Mouse (Mus musculus) thymus, adult 2 months (tissue): ENCODE measurements around the gene Fxyd5. TPM values are rescaled to one million over a fixed set of nuclear protein-coding genes. Genes with fewer than 3 reads are reported as not detected.

Experiments
- DNase-seq: peaks from one replicate; pipeline ENCODE4 v3.0.0; 2021
- H3K27ac ChIP-seq: fragments of 200-500 bp; 2 replicates; pipeline ENCODE4 v1.5.1; 2012; ENCODE audit warnings: low read length, control low read depth; ENCODE audit not compliant: control insufficient read depth, insufficient read depth
- H3K27me3 ChIP-seq: fragments of 200-500 bp; 2 replicates; pipeline ENCODE4 v1.6.1; 2012; ENCODE audit warnings: mild to moderate bottlenecking, low read length, moderate library complexity, mixed read lengths; ENCODE audit not compliant: control insufficient read depth, insufficient read depth
- H3K36me3 ChIP-seq: fragments of 200-500 bp; 2 replicates; pipeline ENCODE4 v1.6.1; 2012; ENCODE audit warnings: mild to moderate bottlenecking, low read length, moderate library complexity; ENCODE audit not compliant: control insufficient read depth, insufficient read depth
- H3K4me1 ChIP-seq: fragments of 200-500 bp; replicated peaks from 2 replicates; pipeline ENCODE4 v1.6.1; 2012; ENCODE audit warnings: low read length; ENCODE audit not compliant: control insufficient read depth, insufficient read depth
- H3K4me3 ChIP-seq: fragments of 200-500 bp; 2 replicates; pipeline ENCODE4 v1.5.1; 2012; ENCODE audit warnings: mild to moderate bottlenecking, low read length, control low read depth, moderate library complexity; ENCODE audit not compliant: control insufficient read depth, insufficient read depth
- CTCF ChIP-seq: fragments of 200-500 bp; IDR thresholded peaks from 2 replicates; pipeline ENCODE4 v1.5.1; 2012; ENCODE audit warnings: mild to moderate bottlenecking, control low read depth, low read length, moderate library complexity, borderline replicate concordance; ENCODE audit not compliant: control insufficient read depth, poor library complexity, insufficient read depth; ENCODE audit errors: extremely low read depth
- POLR2A ChIP-seq: fragments of 200-500 bp; IDR thresholded peaks from 2 replicates; pipeline ENCODE4 v1.6.1; 2012; ENCODE audit warnings: mild to moderate bottlenecking, low read length, control low read depth, moderate library complexity; ENCODE audit not compliant: control insufficient read depth, poor library complexity, insufficient read depth; ENCODE audit errors: extremely low read depth
- WGBS: fragments of 180-500 bp; shearing (Covaris S2); methylation state at CpG from one replicate; pipeline ENCODE4 v1.1.7; 2018; 5-methylcytosine and 5-hydroxymethylcytosine counted together
- polyA plus RNA-seq: library from polyadenylated mRNA; depleted of rRNA; stranded (reverse); fragments of >200 nt; gene quantifications from 2 replicates; pipeline ENCODE4 v1.2.3, GENCODE M21; 2012

Gene Fxyd5
- polyA plus RNA-seq, 1 experiment = 283 TPM

GRCm38 (mm10) chr7:31002650-31003049 is 39.6 kb downstream of the Fxyd5 start:
- Histone ChIP-seq H3K36me3 (no peaks in the 10 kb centered on the region), H3K4me3 (no peak overlapping the region), H3K27me3 (no peaks in the 10 kb centered on the region), H3K27ac (peak overlapping the region; percentile 70), H3K4me1 (peaks cover 26% of the 10 kb centered on the region)
- WGBS = 8% methylated on average over 8 of the region's 8 CpGs
- TF ChIP-seq POLR2A (no peak), CTCF (no peak)
- DNase-seq = peak; percentile 36

GRCm38 (mm10) chr7:31000505-31001020 is 41.7 kb downstream of the Fxyd5 start:
- 2% methylated on average over 7 of the region's 7 CpGs for WGBS
- DNase-seq = peak; percentile 30
- TF ChIP-seq CTCF (no peak), POLR2A (no peak)
- Histone ChIP-seq H3K27ac (no peak overlapping the region), H3K27me3 (no peaks in the 10 kb centered on the region), H3K4me3 (no peak overlapping the region), H3K4me1 (peaks cover 26% of the 10 kb centered on the region), H3K36me3 (no peaks in the 10 kb centered on the region)

- peaks cover 16% of the 10 kb centered on the region for H3K4me1 ChIP-seq
- H3K4me3 ChIP-seq = no peak overlapping the region
- WGBS = 95% methylated on average over 2 of the region's 2 CpGs
- DNase-seq = no peak
- H3K36me3 ChIP-seq = no peaks in the 10 kb centered on the region
- H3K27ac ChIP-seq = no peak overlapping the region
- H3K27me3 ChIP-seq = no peaks in the 10 kb centered on the region
- TF ChIP-seq CTCF = no peak
- no peak for TF ChIP-seq POLR2A
Measured at GRCm38 (mm10) chr7:30996491-30996890, 45.8 kb downstream of the Fxyd5 start.

- H3K27me3 ChIP-seq = no peaks in the 10 kb centered on the region
- TF ChIP-seq CTCF = no peak
- no peak for TF ChIP-seq POLR2A
Measured at GRCm38 (mm10) chr7:30993986-30994385, 48.3 kb downstream of the Fxyd5 start.

GRCm38 (mm10) chr7:30992148-30992547 is 50.1 kb downstream of the Fxyd5 start:
- Histone ChIP-seq H3K36me3 (no peaks in the 10 kb centered on the region), H3K27ac (no peak overlapping the region), H3K4me1 (peaks cover 2% of the 10 kb centered on the region; the same call in 1 of the 2 replicates), H3K27me3 (no peaks in the 10 kb centered on the region), H3K4me3 (no peak overlapping the region)
- TF ChIP-seq POLR2A (no peak), CTCF (no peak)
- 72% methylated on average over 5 of the region's 5 CpGs for whole genome bisulfite sequencing
- DNase-seq = no peak

More at GRCm38 (mm10) chr7:30993986-30994385, 48.3 kb downstream of the Fxyd5 start:
- 95% methylated on average over 5 of the region's 5 CpGs for WGBS
- DNase-seq = no peak
- Histone ChIP-seq H3K36me3 (no peaks in the 10 kb centered on the region), H3K4me3 (no peak overlapping the region), H3K4me1 (peaks cover 2% of the 10 kb centered on the region; the same call in 1 of the 2 replicates), H3K27ac (no peak overlapping the region)

GRCm38 (mm10) chr7:30988519-30989162 is 53.6 kb downstream of the Fxyd5 start:
- Histone ChIP-seq H3K27ac (no peak overlapping the region), H3K36me3 (no peaks in the 10 kb centered on the region), H3K27me3 (no peaks in the 10 kb centered on the region), H3K4me3 (no peak overlapping the region), H3K4me1 (peaks cover 2% of the 10 kb centered on the region; the same call in 1 of the 2 replicates)
- no peak for TF ChIP-seq POLR2A
- TF ChIP-seq CTCF = no peak
- no peak for DNase-seq
- WGBS = 94% methylated on average over 4 of the region's 4 CpGs
